Mouse (Mus musculus) midbrain, embryonic 13.5 days (tissue): ENCODE measurements around the gene Dnase1l2. TPM values are rescaled to one million over a fixed set of nuclear protein-coding genes. Genes with fewer than 3 reads are reported as not detected.
"Not testable (repeated sequence)": the region's sequence is repeated elsewhere in the genome, so short reads cannot be mapped to it uniquely, and the experiment has no call there.

Experiments
- ATAC-seq: fragments of 200-750 bp; cut with Nextera tagmentation; 2 replicates; pipeline ENCODE4 v1.8.0; 2017; ENCODE audit warnings: mild to moderate bottlenecking, moderate TSS enrichment, moderate library complexity
- H3K27ac ChIP-seq: fragments of 300-500 bp; sonication (generic); 2 replicates; pipeline ENCODE4 v1.5.1; 2015; ENCODE audit warnings: inconsistent platforms, mild to moderate bottlenecking, moderate library complexity
- H3K27me3 ChIP-seq: fragments of 300-500 bp; sonication (generic); 2 replicates; pipeline ENCODE4 v1.6.1; 2015; ENCODE audit warnings: mild to moderate bottlenecking, inconsistent platforms
- H3K36me3 ChIP-seq: fragments of 300-500 bp; sonication (generic); 2 replicates; pipeline ENCODE4 v1.6.1; 2015; ENCODE audit warnings: mild to moderate bottlenecking, inconsistent platforms
- H3K4me1 ChIP-seq: fragments of 300-500 bp; sonication (generic); replicated peaks from 2 replicates; pipeline ENCODE4 v1.6.1; 2015; ENCODE audit warnings: inconsistent platforms
- H3K4me2 ChIP-seq: fragments of 300-500 bp; sonication (generic); replicated peaks from 2 replicates; pipeline ENCODE4 v1.6.1; 2015; ENCODE audit warnings: moderate library complexity, mild to moderate bottlenecking, inconsistent platforms
- H3K4me3 ChIP-seq: fragments of 300-500 bp; sonication (generic); replicated peaks from 2 replicates; pipeline ENCODE4 v1.5.1; 2015; ENCODE audit warnings: mild to moderate bottlenecking, inconsistent platforms
- H3K9ac ChIP-seq: fragments of 300-500 bp; sonication (generic); replicated peaks from 2 replicates; pipeline ENCODE4 v1.6.1; 2015; ENCODE audit warnings: mild to moderate bottlenecking, inconsistent platforms
- H3K9me3 ChIP-seq: fragments of 300-500 bp; sonication (generic); 2 replicates; pipeline ENCODE4 v1.6.1; 2016; ENCODE audit warnings: mild to moderate bottlenecking, inconsistent platforms
- WGBS: fragments of 180-500 bp; shearing (Covaris S2); methylation state at CpG from one replicate; pipeline ENCODE4 v1.1.7; 2015; 5-methylcytosine and 5-hydroxymethylcytosine counted together
- polyA plus RNA-seq: library from polyadenylated mRNA; unstranded; fragments of >200 nt; fragmentation: Nextera tagmentation; extraction: Ambion mirVana; gene quantifications from 2 replicates; pipeline ENCODE4 v1.2.1, GENCODE M21; 2015

Gene Dnase1l2
- polyA plus RNA-seq, 1 experiment from 2014 or later: 6.9 TPM

GRCm38 (mm10) chr17:24469336-24469909, 26.5 kb upstream of the Dnase1l2 start:
- Histone ChIP-seq H3K4me3 (peak overlapping the region; percentile 88), H3K4me1 (peaks cover 38% of the 10 kb centered on the region), H3K27ac (peak overlapping the region; percentile 85), H3K27me3 (no peaks in the 10 kb centered on the region), H3K9ac (peak overlapping the region; percentile 65), H3K9me3 (no peaks in the 10 kb centered on the region), H3K36me3 (peaks cover 20% of the 10 kb centered on the region), H3K4me2 (peak overlapping the region; percentile 100)
- 18% methylated on average over 7 of the region's 7 CpGs for WGBS
- no peak for ATAC-seq

GRCm38 (mm10) chr17:24468636-24469246, 25.8 kb upstream of the Dnase1l2 start:
- H3K9ac ChIP-seq: no peak overlapping the region
- peaks cover 14% of the 10 kb centered on the region; the same call in 1 of the 2 replicates for H3K36me3 ChIP-seq
- H3K27me3 ChIP-seq: no peaks in the 10 kb centered on the region
- H3K9me3 ChIP-seq: no peaks in the 10 kb centered on the region
- H3K27ac ChIP-seq: no peak overlapping the region
- no peak overlapping the region for H3K4me3 ChIP-seq
- no peak overlapping the region for H3K4me2 ChIP-seq
- 92% methylated on average over 5 of the region's 5 CpGs for WGBS
- H3K4me1 ChIP-seq: peaks cover 34% of the 10 kb centered on the region
- ATAC-seq: no peak

GRCm38 (mm10) chr17:24463374-24464133, 20.6 kb upstream of the Dnase1l2 start:
- ATAC-seq: no peak

GRCm38 (mm10) chr17:24462932-24463331, 20.0 kb upstream of the Dnase1l2 start:
- WGBS: 92% methylated on average over 1 of the region's 1 CpGs
- Histone ChIP-seq H3K9me3 (no peaks in the 10 kb centered on the region), H3K9ac (no peak overlapping the region), H3K27me3 (no peaks in the 10 kb centered on the region), H3K4me2 (no peak overlapping the region), H3K4me1 (no peaks in the 10 kb centered on the region), H3K4me3 (no peak overlapping the region), H3K36me3 (no peaks in the 10 kb centered on the region), H3K27ac (no peak overlapping the region)
- no peak for ATAC-seq

More at GRCm38 (mm10) chr17:24463374-24464133, 20.6 kb upstream of the Dnase1l2 start:
- H3K4me3 ChIP-seq: no peak overlapping the region
- WGBS: 63% methylated on average over 6 of the region's 6 CpGs
- H3K4me1 ChIP-seq: no peaks in the 10 kb centered on the region
- no peaks in the 10 kb centered on the region for H3K36me3 ChIP-seq
- H3K9ac ChIP-seq: no peak overlapping the region
- H3K27me3 ChIP-seq: no peaks in the 10 kb centered on the region
- H3K9me3 ChIP-seq: no peaks in the 10 kb centered on the region
- no peak overlapping the region for H3K4me2 ChIP-seq
- H3K27ac ChIP-seq: no peak overlapping the region

- no peak overlapping the region for H3K4me2 ChIP-seq
- no peaks in the 10 kb centered on the region for H3K27me3 ChIP-seq
- no peak for ATAC-seq
- H3K36me3 ChIP-seq: no peaks in the 10 kb centered on the region
- WGBS: 61% methylated on average over 2 of the region's 2 CpGs
- no peak overlapping the region for H3K4me3 ChIP-seq
- H3K4me1 ChIP-seq: no peaks in the 10 kb centered on the region
- no peaks in the 10 kb centered on the region for H3K9me3 ChIP-seq
- H3K9ac ChIP-seq: no peak overlapping the region
- H3K27ac ChIP-seq: no peak overlapping the region
Observed at GRCm38 (mm10) chr17:24461580-24461979, 18.7 kb upstream of the Dnase1l2 start.

GRCm38 (mm10) chr17:24455523-24456206, 12.8 kb upstream of the Dnase1l2 start:
- Histone ChIP-seq H3K27ac (peak overlapping the region; percentile 91; the same call in 1 of the 2 replicates), H3K4me3 (peak overlapping the region; percentile 88)
- peak; percentile 21 for ATAC-seq

GRCm38 (mm10) chr17:24454756-24455522, 12.0 kb upstream of the Dnase1l2 start:
- WGBS: under 1% methylated on average over 67 of the region's 67 CpGs
- Histone ChIP-seq H3K4me1 (peaks cover 15% of the 10 kb centered on the region), H3K36me3 (peaks cover 20% of the 10 kb centered on the region), H3K4me3 (peak overlapping the region; percentile 88), H3K4me2 (peak overlapping the region; percentile 85), H3K9me3 (no peaks in the 10 kb centered on the region), H3K27me3 (no peaks in the 10 kb centered on the region), H3K27ac (peak overlapping the region; percentile 91), H3K9ac (peak overlapping the region; percentile 90)
- ATAC-seq: peak; percentile 93

More at GRCm38 (mm10) chr17:24455523-24456206, 12.8 kb upstream of the Dnase1l2 start:
- not testable (repeated sequence) for H3K27me3 ChIP-seq, H3K9me3 ChIP-seq, H3K9ac ChIP-seq
- 51% methylated on average over 10 of the region's 10 CpGs for WGBS
- H3K36me3 ChIP-seq: peaks cover 13% of the 10 kb centered on the region
- H3K4me1 ChIP-seq: peaks cover 15% of the 10 kb centered on the region
- H3K4me2 ChIP-seq: peak overlapping the region; percentile 85

GRCm38 (mm10) chr17:24454218-24454755, 11.4 kb upstream of the Dnase1l2 start:
- Histone ChIP-seq H3K4me2 (peak overlapping the region; percentile 85), H3K4me3 (peak overlapping the region; percentile 88), H3K36me3 (peaks cover 26% of the 10 kb centered on the region), H3K4me1 (peaks cover 15% of the 10 kb centered on the region), H3K27me3 (no peaks in the 10 kb centered on the region), H3K9me3 (no peaks in the 10 kb centered on the region), H3K27ac (peak overlapping the region; percentile 91), H3K9ac (peak overlapping the region; percentile 90)
- ATAC-seq: no peak
- 10% methylated on average over 14 of the region's 14 CpGs for whole genome bisulfite sequencing

- peak overlapping the region; percentile 85; the same call in 1 of the 2 replicates for H3K4me2 ChIP-seq
- no peaks in the 10 kb centered on the region for H3K27me3 ChIP-seq
- no peak for ATAC-seq
Observed at GRCm38 (mm10) chr17:24453372-24453771, 10.5 kb upstream of the Dnase1l2 start.

GRCm38 (mm10) chr17:24451220-24451619, 8.3 kb upstream of the Dnase1l2 start:
- H3K4me2 ChIP-seq: no peak overlapping the region
- H3K4me1 ChIP-seq: peaks cover 15% of the 10 kb centered on the region
- no peaks in the 10 kb centered on the region for H3K9me3 ChIP-seq
- peaks cover 57% of the 10 kb centered on the region for H3K36me3 ChIP-seq
- WGBS: 97% methylated on average over 6 of the region's 6 CpGs
- no peak overlapping the region for H3K27ac ChIP-seq
- H3K9ac ChIP-seq: no peak overlapping the region
- no peak overlapping the region for H3K4me3 ChIP-seq
- ATAC-seq: no peak
- no peaks in the 10 kb centered on the region for H3K27me3 ChIP-seq

More at GRCm38 (mm10) chr17:24453372-24453771, 10.5 kb upstream of the Dnase1l2 start:
- WGBS: 95% methylated on average over 2 of the region's 2 CpGs
- Histone ChIP-seq H3K36me3 (peaks cover 36% of the 10 kb centered on the region), H3K27ac (no peak overlapping the region), H3K4me1 (peaks cover 15% of the 10 kb centered on the region), H3K9ac (no peak overlapping the region), H3K4me3 (peak overlapping the region; percentile 88; the same call in 1 of the 2 replicates), H3K9me3 (no peaks in the 10 kb centered on the region)

- WGBS: 94% methylated on average over 6 of the region's 6 CpGs
- Histone ChIP-seq H3K4me2 (no peak overlapping the region), H3K4me3 (no peak overlapping the region), H3K27ac (no peak overlapping the region), H3K9me3 (no peaks in the 10 kb centered on the region), H3K27me3 (no peaks in the 10 kb centered on the region), H3K4me1 (peaks cover 15% of the 10 kb centered on the region), H3K36me3 (peaks cover 74% of the 10 kb centered on the region), H3K9ac (no peak overlapping the region)
- no peak for ATAC-seq
Observed at GRCm38 (mm10) chr17:24449507-24449906, 6.6 kb upstream of the Dnase1l2 start.
